Mouse (Mus musculus) embryonic facial prominence, embryonic 13.5 days (tissue): Measurements from ENCODE around the gene Ccnd1. TPM values are rescaled to one million over a fixed set of nuclear protein-coding genes. Genes with fewer than 3 reads are reported as not detected.

ENCODE experiments used
- ATAC-seq: fragments of 200-750 bp; cut with Nextera tagmentation; 2 replicates; pipeline ENCODE4 v1.8.0; 2017; ENCODE audit warnings: low read depth; ENCODE audit not compliant: insufficient number of reproducible peaks, insufficient read depth, low FRiP score, low TSS enrichment
- H3K27ac ChIP-seq: fragments of 300-500 bp; sonication (generic); 2 replicates; pipeline ENCODE4 v1.5.1; 2015; ENCODE audit warnings: moderate library complexity, mild to moderate bottlenecking, inconsistent platforms
- H3K27me3 ChIP-seq: fragments of 300-500 bp; sonication (generic); 2 replicates; pipeline ENCODE4 v1.6.1; 2015; ENCODE audit warnings: mild to moderate bottlenecking, inconsistent platforms
- H3K36me3 ChIP-seq: fragments of 300-500 bp; sonication (generic); 2 replicates; pipeline ENCODE4 v1.6.1; 2015; ENCODE audit warnings: mild to moderate bottlenecking, inconsistent platforms
- H3K4me1 ChIP-seq: fragments of 300-500 bp; sonication (generic); 2 replicates; pipeline ENCODE4 v1.6.1; 2015; ENCODE audit warnings: inconsistent platforms
- H3K4me2 ChIP-seq: fragments of 300-500 bp; sonication (generic); 2 replicates; pipeline ENCODE4 v1.6.1; 2015; ENCODE audit warnings: moderate library complexity, mild to moderate bottlenecking, inconsistent platforms
- H3K4me3 ChIP-seq: fragments of 300-500 bp; sonication (generic); 2 replicates; pipeline ENCODE4 v1.5.1; 2015; ENCODE audit warnings: mild to moderate bottlenecking, inconsistent platforms
- H3K9ac ChIP-seq: fragments of 300-500 bp; sonication (generic); 2 replicates; pipeline ENCODE4 v1.6.1; 2015; ENCODE audit warnings: mild to moderate bottlenecking, inconsistent platforms
- H3K9me3 ChIP-seq: fragments of 300-500 bp; sonication (generic); 2 replicates; pipeline ENCODE4 v1.6.1; 2016; ENCODE audit warnings: inconsistent platforms
- WGBS: fragments of 180-500 bp; shearing (Covaris S2); methylation state at CpG from one replicate; pipeline ENCODE4 v1.1.7; 2015; ENCODE audit warnings: mixed read lengths; 5-methylcytosine and 5-hydroxymethylcytosine counted together
- polyA plus RNA-seq: library from polyadenylated mRNA; unstranded; fragments of >200 nt; fragmentation: Nextera tagmentation; extraction: Ambion mirVana; gene quantifications from 2 replicates; pipeline ENCODE4 v1.2.1, GENCODE M21; 2015

The Ccnd1 gene
- polyA plus RNA-seq, 1 experiment from 2014 or later: 127 TPM

- H3K9ac ChIP-seq: peak overlapping the region; percentile 86
- peak overlapping the region; percentile 67 for H3K4me3 ChIP-seq
- H3K4me2 ChIP-seq: peak overlapping the region; percentile 93
- peaks cover 60% of the 10 kb centered on the region for H3K4me1 ChIP-seq
- 1% methylated on average over 39 of the region's 39 CpGs for WGBS
- H3K27ac ChIP-seq: peak overlapping the region; percentile 87
- no peaks in the 10 kb centered on the region for H3K9me3 ChIP-seq
- H3K27me3 ChIP-seq: peaks cover 18% of the 10 kb centered on the region
- H3K36me3 ChIP-seq: peaks cover 43% of the 10 kb centered on the region
- ATAC-seq: no peak
These were observed 1.7 kb downstream of the Ccnd1 start for GRCm38 (mm10) chr7:144937899-144938517.

GRCm38 (mm10) chr7:144937490-144937889 is 2.2 kb downstream of the Ccnd1 start:
- Histone ChIP-seq H3K9me3 (no peaks in the 10 kb centered on the region), H3K36me3 (peaks cover 48% of the 10 kb centered on the region), H3K4me2 (peak overlapping the region; percentile 93), H3K4me1 (peaks cover 54% of the 10 kb centered on the region), H3K27ac (peak overlapping the region; percentile 87), H3K27me3 (peaks cover 15% of the 10 kb centered on the region), H3K4me3 (peak overlapping the region; percentile 67), H3K9ac (peak overlapping the region; percentile 86)
- WGBS: 2% methylated on average over 20 of the region's 20 CpGs
- no peak for ATAC-seq

DNA sequence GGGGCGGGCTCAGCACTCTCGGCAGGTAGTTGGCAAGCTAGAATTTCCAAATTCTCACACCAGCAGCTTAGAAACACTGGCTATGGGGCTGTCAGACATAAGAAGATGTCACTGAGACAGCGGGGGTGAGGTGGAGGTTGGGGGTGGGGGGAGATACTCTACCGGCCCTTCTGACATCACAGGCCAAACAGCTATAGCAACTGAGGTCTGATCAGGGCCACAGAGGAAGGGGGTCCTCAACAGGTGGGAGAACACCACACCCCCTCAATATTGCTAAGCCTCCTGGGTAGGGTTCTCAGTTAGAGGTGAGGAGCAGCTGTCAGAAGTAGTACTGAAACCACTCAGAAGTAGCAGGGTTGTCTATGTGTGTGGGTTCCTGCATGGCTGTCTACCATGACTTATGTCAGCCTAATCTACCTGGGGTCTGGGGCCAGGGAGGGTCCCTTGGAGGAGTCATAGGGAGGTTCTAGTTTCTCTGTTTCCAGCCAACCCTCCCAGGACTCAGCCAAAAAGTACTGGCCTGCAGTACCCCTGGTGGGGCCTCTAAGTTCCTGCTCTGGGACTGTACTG is 3.3 kb downstream of the Ccnd1 start:
- H3K4me2 ChIP-seq: peak overlapping the region; percentile 93

GRCm38 (mm10) chr7:144935563-144935962 is 4.2 kb downstream of the Ccnd1 start:
- Histone ChIP-seq H3K4me1 (peaks cover 39% of the 10 kb centered on the region), H3K27me3 (peaks cover 11% of the 10 kb centered on the region), H3K27ac (no peak overlapping the region), H3K9ac (peak overlapping the region; percentile 21; the same call in 1 of the 2 replicates), H3K4me3 (no peak overlapping the region), H3K4me2 (0 out of 2 replicates have a peak overlapping the region, but pooled peaks have one; percentile 5), H3K9me3 (no peaks in the 10 kb centered on the region), H3K36me3 (peaks cover 56% of the 10 kb centered on the region)
- ATAC-seq: no peak
- 54% methylated on average over 5 of the region's 5 CpGs for WGBS

More for the DNA sequence above, 3.3 kb downstream of the Ccnd1 start:
- Histone ChIP-seq H3K27ac (no peak overlapping the region), H3K36me3 (peaks cover 52% of the 10 kb centered on the region), H3K27me3 (peaks cover 11% of the 10 kb centered on the region), H3K9me3 (no peaks in the 10 kb centered on the region), H3K4me1 (peaks cover 45% of the 10 kb centered on the region), H3K9ac (peak overlapping the region; percentile 21; the same call in 1 of the 2 replicates), H3K4me3 (no peak overlapping the region)
- WGBS: 88% methylated on average over 4 of the region's 4 CpGs
- ATAC-seq: no peak

DNA sequence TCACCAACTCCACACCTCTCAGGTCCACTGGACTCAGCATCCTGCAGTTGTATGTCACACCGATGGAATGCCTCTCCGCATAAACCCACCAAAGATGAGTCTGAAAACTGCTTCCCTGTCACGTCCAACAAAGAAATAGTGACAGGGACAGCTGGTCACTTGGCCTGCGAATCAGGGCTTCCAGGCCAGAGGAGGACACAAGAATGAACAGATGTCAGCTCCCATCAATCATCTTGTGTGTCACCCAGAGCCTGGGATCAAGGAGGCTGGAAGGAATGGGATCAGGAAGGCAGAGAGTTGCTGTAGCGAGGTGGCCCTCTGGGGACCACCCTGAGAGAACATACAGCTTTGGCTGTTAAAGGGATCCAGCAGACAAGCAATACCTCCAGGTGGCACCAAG is 4.8 kb downstream of the Ccnd1 start:
- no peak for ATAC-seq
- peaks cover 60% of the 10 kb centered on the region for H3K36me3 ChIP-seq
- H3K27ac ChIP-seq: no peak overlapping the region
- H3K4me3 ChIP-seq: no peak overlapping the region
- 87% methylated on average over 5 of the region's 5 CpGs for WGBS
- H3K27me3 ChIP-seq: peaks cover 11% of the 10 kb centered on the region
- H3K9ac ChIP-seq: no peak overlapping the region
- H3K9me3 ChIP-seq: no peaks in the 10 kb centered on the region
- H3K4me2 ChIP-seq: no peak overlapping the region
- H3K4me1 ChIP-seq: peaks cover 32% of the 10 kb centered on the region

- Histone ChIP-seq H3K9me3 (no peaks in the 10 kb centered on the region), H3K27me3 (peaks cover 3% of the 10 kb centered on the region; the same call in 1 of the 2 replicates), H3K9ac (no peak overlapping the region), H3K4me2 (no peak overlapping the region), H3K4me3 (no peak overlapping the region), H3K27ac (no peak overlapping the region), H3K4me1 (peaks cover 24% of the 10 kb centered on the region), H3K36me3 (peaks cover 71% of the 10 kb centered on the region)
- ATAC-seq: no peak
- 92% methylated on average over 8 of the region's 8 CpGs for WGBS
These were observed 5.9 kb downstream of the Ccnd1 start for GRCm38 (mm10) chr7:144933796-144934195.

DNA sequence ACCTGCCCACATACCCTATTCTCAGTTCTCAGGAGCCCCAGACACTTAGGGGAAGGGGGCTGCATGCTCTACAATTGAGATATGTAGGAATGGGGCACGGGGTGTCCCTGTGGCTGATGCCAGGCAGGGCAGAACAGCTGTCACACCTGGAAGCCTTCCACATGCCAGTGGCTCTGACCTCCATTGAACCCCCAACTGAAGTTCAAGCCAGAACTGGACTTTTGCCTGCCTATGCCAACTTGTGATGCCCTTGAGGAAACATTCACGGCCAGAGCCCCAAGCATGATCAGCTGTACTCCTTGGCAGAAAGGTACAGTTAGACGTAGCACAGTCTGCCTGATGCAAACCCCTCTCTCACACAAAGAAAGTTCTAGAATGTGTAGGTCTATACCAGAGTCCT is 6.4 kb downstream of the Ccnd1 start:
- no peak overlapping the region for H3K4me2 ChIP-seq
- H3K4me3 ChIP-seq: no peak overlapping the region
- 0 out of 2 replicates have a peak, but pooled peaks cover 3% of the 10 kb centered on the region for H3K27me3 ChIP-seq
- H3K9ac ChIP-seq: no peak overlapping the region
- 91% methylated on average over 3 of the region's 3 CpGs for WGBS
- H3K27ac ChIP-seq: no peak overlapping the region
- H3K9me3 ChIP-seq: no peaks in the 10 kb centered on the region
- peaks cover 22% of the 10 kb centered on the region for H3K4me1 ChIP-seq
- H3K36me3 ChIP-seq: peaks cover 74% of the 10 kb centered on the region
- ATAC-seq: no peak

DNA sequence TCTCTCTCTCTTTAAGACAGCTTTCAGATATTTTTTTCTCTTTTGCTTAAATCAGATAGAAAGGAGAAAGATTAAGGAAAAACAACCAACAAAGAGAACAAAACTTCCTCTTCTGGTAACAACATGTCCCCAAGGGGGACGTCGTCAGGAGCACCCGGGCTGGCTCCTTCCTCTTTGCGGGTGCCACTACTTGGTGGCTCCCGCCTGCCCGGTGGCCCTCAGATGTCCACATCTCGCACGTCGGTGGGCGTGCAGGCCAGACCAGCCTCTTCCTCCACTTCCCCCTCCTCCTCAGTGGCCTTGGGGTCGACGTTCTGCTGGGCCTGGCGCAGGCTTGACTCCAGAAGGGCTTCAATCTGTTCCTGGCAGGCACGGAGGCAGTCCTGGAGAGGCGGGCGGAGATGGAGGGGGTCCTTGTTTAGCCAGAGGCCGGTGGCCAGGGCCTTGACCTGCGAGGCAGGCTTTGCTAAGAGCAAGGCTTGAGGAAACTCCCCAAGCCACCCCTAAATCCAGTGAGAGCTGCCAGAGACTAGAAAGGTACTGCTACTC is 7.3 kb downstream of the Ccnd1 start:
- H3K4me2 ChIP-seq: no peak overlapping the region
- peaks cover 18% of the 10 kb centered on the region for H3K4me1 ChIP-seq
- H3K9ac ChIP-seq: no peak overlapping the region
- H3K27ac ChIP-seq: no peak overlapping the region
- peaks cover 74% of the 10 kb centered on the region for H3K36me3 ChIP-seq
- H3K9me3 ChIP-seq: no peaks in the 10 kb centered on the region
- 74% methylated on average over 18 of the region's 18 CpGs for WGBS
- no peaks in the 10 kb centered on the region for H3K27me3 ChIP-seq
- no peak for ATAC-seq
- H3K4me3 ChIP-seq: no peak overlapping the region

DNA sequence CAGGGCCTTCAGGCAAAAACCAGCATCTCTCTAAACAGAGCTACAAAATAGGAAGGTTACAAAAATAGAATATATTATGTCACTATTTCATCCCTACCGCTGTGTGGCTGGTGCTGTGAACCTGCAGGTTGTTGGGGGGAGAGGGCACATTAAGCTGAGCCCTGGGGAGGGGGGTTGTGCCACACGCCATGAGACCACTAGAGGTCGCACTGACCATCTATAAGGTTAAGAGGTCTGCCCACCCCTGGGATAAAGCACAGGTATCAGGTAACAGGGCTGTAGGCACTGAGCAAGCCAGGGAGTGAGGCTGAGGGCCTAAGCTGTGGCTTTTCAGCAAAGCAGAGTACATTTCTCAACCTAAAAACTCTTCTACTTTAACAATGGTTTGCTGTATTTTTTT is 7.9 kb downstream of the Ccnd1 start:
- no peak overlapping the region for H3K27ac ChIP-seq
- peaks cover 68% of the 10 kb centered on the region for H3K36me3 ChIP-seq
- no peaks in the 10 kb centered on the region for H3K27me3 ChIP-seq
- WGBS: 21% methylated on average over 3 of the region's 3 CpGs
- H3K9ac ChIP-seq: no peak overlapping the region
- H3K4me3 ChIP-seq: no peak overlapping the region
- no peaks in the 10 kb centered on the region for H3K9me3 ChIP-seq
- H3K4me1 ChIP-seq: peaks cover 11% of the 10 kb centered on the region
- no peak for ATAC-seq
- H3K4me2 ChIP-seq: no peak overlapping the region

- Histone ChIP-seq H3K4me1 (no peaks in the 10 kb centered on the region), H3K27me3 (no peaks in the 10 kb centered on the region), H3K9me3 (no peaks in the 10 kb centered on the region), H3K4me3 (no peak overlapping the region), H3K9ac (no peak overlapping the region), H3K4me2 (no peak overlapping the region), H3K27ac (no peak overlapping the region; the same call in 1 of the 2 replicates), H3K36me3 (peaks cover 50% of the 10 kb centered on the region)
- WGBS: 63% methylated on average over 5 of the region's 5 CpGs
- no peak for ATAC-seq
These were observed 9.8 kb downstream of the Ccnd1 start for GRCm38 (mm10) chr7:144929931-144930330.

DNA sequence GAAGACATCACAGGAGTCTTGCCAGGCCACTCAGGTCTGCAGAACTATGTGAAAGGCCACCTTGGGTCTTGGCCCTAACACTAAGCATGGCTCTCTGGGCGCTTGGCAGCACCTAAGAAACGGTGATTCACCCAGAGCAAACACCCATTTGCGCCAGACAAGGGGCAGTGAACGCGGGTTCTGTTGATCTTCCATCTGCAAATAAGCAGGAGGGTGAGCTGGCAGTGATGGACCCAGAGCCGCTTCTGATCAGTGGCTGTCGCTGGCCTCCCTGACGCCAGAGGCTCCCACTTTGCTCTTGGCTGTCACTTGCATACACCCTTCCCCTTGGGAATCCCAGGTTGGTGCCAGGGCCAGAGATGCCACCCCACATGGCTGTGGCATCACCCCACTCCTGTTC is 10.2 kb downstream of the Ccnd1 start:
- no peak overlapping the region for H3K4me3 ChIP-seq
- H3K36me3 ChIP-seq: peaks cover 47% of the 10 kb centered on the region
- no peak overlapping the region for H3K9ac ChIP-seq
- H3K9me3 ChIP-seq: no peaks in the 10 kb centered on the region
- WGBS: 84% methylated on average over 8 of the region's 8 CpGs
- no peak overlapping the region for H3K4me2 ChIP-seq
- no peak for ATAC-seq
- H3K27me3 ChIP-seq: no peaks in the 10 kb centered on the region
- no peaks in the 10 kb centered on the region for H3K4me1 ChIP-seq
- H3K27ac ChIP-seq: no peak overlapping the region

- peaks cover 46% of the 10 kb centered on the region for H3K36me3 ChIP-seq
- no peak for ATAC-seq
- no peaks in the 10 kb centered on the region for H3K9me3 ChIP-seq
- no peaks in the 10 kb centered on the region for H3K4me1 ChIP-seq
- H3K4me3 ChIP-seq: no peak overlapping the region
- H3K27me3 ChIP-seq: no peaks in the 10 kb centered on the region
- no peak overlapping the region for H3K27ac ChIP-seq
- H3K9ac ChIP-seq: no peak overlapping the region
- no peak overlapping the region for H3K4me2 ChIP-seq
- WGBS: 83% methylated on average over 6 of the region's 6 CpGs
These were observed 10.9 kb downstream of the Ccnd1 start for GRCm38 (mm10) chr7:144928889-144929210.
